Mouse (Mus musculus): ENCODE results near the gene Lmntd2.

Gene Lmntd2

GRCm38 (mm10) chr7:141215880-141216733 lies 2.2 kb upstream of the Lmntd2 start:
- peak; percentile 80 for DNase-seq

GRCm38 (mm10) chr7:141215101-141215879 lies 1.4 kb upstream of the Lmntd2 start, which contains the start of gene Rassf7:
Gene Rassf7 (plus strand): TSS chr7:141215860.
- peak; percentile 93 for DNase-seq

- no peak for DNase-seq
Measured at GRCm38 (mm10) chr7:141214310-141214709, 430 bp upstream of the Lmntd2 start.

GRCm38 (mm10) chr7:141213133-141213532 lies 747 bp downstream of the Lmntd2 start:
- DNase-seq, result no peak

GRCm38 (mm10) chr7:141210606-141211131 lies 3.2 kb downstream of the Lmntd2 start:
- DNase-seq, result no peak

GRCm38 (mm10) chr7:141210137-141210536 lies 3.7 kb downstream of the Lmntd2 start:
- DNase-seq, result no peak

- no peak for DNase-seq
Measured at GRCm38 (mm10) chr7:141209526-141209925, 4.4 kb downstream of the Lmntd2 start.

- no peak for DNase-seq
Measured at GRCm38 (mm10) chr7:141206182-141206937, 7.5 kb downstream of the Lmntd2 start.

GRCm38 (mm10) chr7:141205504-141205903 lies 8.4 kb downstream of the Lmntd2 start:
- no peak for DNase-seq

- DNase-seq, result no peak
Measured at GRCm38 (mm10) chr7:141204546-141204945, 9.3 kb downstream of the Lmntd2 start.

- DNase-seq, result no peak
Measured at GRCm38 (mm10) chr7:141198121-141198520, 15.8 kb downstream of the Lmntd2 start.

GRCm38 (mm10) chr7:141196619-141197282 lies 17.1 kb downstream of the Lmntd2 start:
- DNase-seq, result no peak

- DNase-seq, result no peak
Measured at GRCm38 (mm10) chr7:141195754-141196153, 18.1 kb downstream of the Lmntd2 start.

GRCm38 (mm10) chr7:141194830-141195229 lies 19.1 kb downstream of the Lmntd2 start:
- DNase-seq, result peak; percentile 91

GRCm38 (mm10) chr7:141194409-141194808 lies 19.5 kb downstream of the Lmntd2 start:
- no peak for DNase-seq

- DNase-seq, result peak; percentile 99
Measured at GRCm38 (mm10) chr7:141193948-141194347, 19.9 kb downstream of the Lmntd2 start, which contains the start of the genes Hras and Lrrc56. Gene Hras (minus strand): TSS chr7:141194005. Gene Lrrc56 (plus strand): TSS chr7:141194157.

- peak; percentile 35 for DNase-seq
Measured at GRCm38 (mm10) chr7:141193348-141193856, 20.5 kb downstream of the Lmntd2 start.

- peak; percentile 45 for DNase-seq
Measured at GRCm38 (mm10) chr7:141192776-141193347, 21.0 kb downstream of the Lmntd2 start.

GRCm38 (mm10) chr7:141191796-141192685 lies 21.8 kb downstream of the Lmntd2 start:
- no peak for DNase-seq

- DNase-seq, result peak; percentile 38
Measured at GRCm38 (mm10) chr7:141191036-141191435, 22.8 kb downstream of the Lmntd2 start.
